In the genomic region with DNA sequence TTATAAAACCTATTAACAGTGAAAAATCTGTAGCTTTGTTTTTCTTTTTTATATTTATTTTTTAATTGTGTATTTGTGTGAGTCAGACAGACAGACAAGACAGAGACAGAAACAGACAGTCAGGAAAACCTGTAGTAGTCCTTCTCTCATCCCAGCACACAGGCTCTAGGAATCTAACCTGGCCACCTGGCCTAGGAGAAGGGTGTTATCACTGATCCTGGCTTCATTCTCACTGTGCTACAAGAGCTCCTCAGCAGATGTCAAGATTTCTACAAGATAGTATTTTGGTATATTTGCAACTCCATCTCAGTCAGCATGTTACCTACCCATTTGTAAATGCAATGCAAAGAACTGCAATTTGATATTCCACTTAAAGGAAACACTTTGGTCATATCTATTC, we compare ENCODE assay signal across 25 mouse cellular contexts.
"Had no signal": no experiment of that assay in that cellular context is flagged by ENCODE, and none has a peak within 500 bp of the region (broad histone marks: within the 10 kb centered on the region; RNA-seq: fewer than 3 reads in every experiment).

No protein-coding gene starts in this region.

- ATAC-seq: hindbrain, postnatal 0 days; intestine, embryonic 16.5 days had no signal

- H3K4me2 ChIP-seq: heart, embryonic 12.5 days; hindbrain, embryonic 13.5 days; hindbrain, embryonic 15.5 days; kidney, embryonic 15.5 days; limb, embryonic 13.5 days; limb, embryonic 15.5 days; liver, embryonic 15.5 days had no signal

- DNase-seq: gastrocnemius, adult 2 months; gastrocnemius, postnatal 10 days; gastrocnemius, postnatal 25 days; heart, adult 2 months; heart, postnatal 10 days; heart, postnatal 4 days; kidney, adult 11 months; kidney, adult 2 months; kidney, adult 9 months; kidney, postnatal 14 days; kidney, postnatal 36 days; layer of hippocampus, adult 9-11 months; layer of hippocampus, postnatal 36 days; left cerebral cortex, postnatal 4 days had no signal

- H3K36me3 ChIP-seq: heart, embryonic 10.5 days; heart, embryonic 12.5 days; hindbrain, embryonic 13.5 days; hindbrain, embryonic 15.5 days; limb, embryonic 15.5 days had no signal

- H3K27ac ChIP-seq: gastrocnemius, adult 2 months; heart, adult 2 months; heart, embryonic 10.5 days; hindbrain, embryonic 13.5 days; hindbrain, embryonic 15.5 days; hindbrain, postnatal 0 days; kidney, embryonic 15.5 days; kidney, postnatal 0 days; limb, embryonic 13.5 days; limb, embryonic 15.5 days had no signal

- H3K9ac ChIP-seq: heart, embryonic 12.5 days; hindbrain, embryonic 13.5 days; hindbrain, embryonic 15.5 days; kidney, embryonic 15.5 days; limb, embryonic 13.5 days; limb, embryonic 15.5 days; liver, embryonic 15.5 days had no signal

- H3K27me3 ChIP-seq: heart, embryonic 12.5 days; hindbrain, embryonic 13.5 days; hindbrain, embryonic 15.5 days; kidney, embryonic 15.5 days; limb, embryonic 13.5 days; limb, embryonic 15.5 days; liver, embryonic 15.5 days had no signal

- H3K9me3 ChIP-seq: heart, embryonic 10.5 days; heart, embryonic 12.5 days; hindbrain, embryonic 13.5 days; hindbrain, embryonic 15.5 days; kidney, embryonic 15.5 days; limb, embryonic 13.5 days; limb, embryonic 15.5 days; liver, embryonic 15.5 days had no signal

- H3K4me3 ChIP-seq: gastrocnemius, adult 2 months; heart, adult 2 months; heart, embryonic 10.5 days; heart, embryonic 12.5 days; hindbrain, embryonic 13.5 days; hindbrain, embryonic 15.5 days; kidney, embryonic 15.5 days; limb, embryonic 13.5 days; limb, embryonic 15.5 days; liver, embryonic 15.5 days had no signal
